Mouse (Mus musculus): ENCODE data around the gene Ezh1.
A peak's percentile ranks its signal among the peaks of the same experiment; 100 is the strongest.

Gene Ezh1

GRCm38 (mm10) chr11:101226065-101226701 is at the start of gene Ezh1:
Gene Ezh1, minus strand, starts transcription at chr11:101226463.
- peak; percentile 94 for DNase-seq (ENCODE audit: low read depth, low spot score)

- DNase-seq (ENCODE audit: low read depth, low spot score) = no peak
Measured at GRCm38 (mm10) chr11:101275309-101275708, 49.0 kb upstream of the Ezh1 start.

- no peak for DNase-seq (ENCODE audit: low read depth, low spot score)
Measured at GRCm38 (mm10) chr11:101272446-101272845, 46.2 kb upstream of the Ezh1 start.

GRCm38 (mm10) chr11:101269577-101270116 is 43.4 kb upstream of the Ezh1 start:
- DNase-seq (ENCODE audit: low read depth, low spot score) = no peak

GRCm38 (mm10) chr11:101265906-101266305 is 39.6 kb upstream of the Ezh1 start:
- no peak for DNase-seq (ENCODE audit: low read depth, low spot score)

GRCm38 (mm10) chr11:101264954-101265471 is 38.8 kb upstream of the Ezh1 start:
- no peak for DNase-seq (ENCODE audit: low read depth, low spot score)

- DNase-seq (ENCODE audit: low read depth, low spot score) = no peak
Measured at GRCm38 (mm10) chr11:101263989-101264280, 37.7 kb upstream of the Ezh1 start.

- no peak for DNase-seq (ENCODE audit: low read depth, low spot score)
Measured at GRCm38 (mm10) chr11:101263138-101263988, 37.1 kb upstream of the Ezh1 start.

GRCm38 (mm10) chr11:101262272-101262967 is 36.2 kb upstream of the Ezh1 start:
- DNase-seq (ENCODE audit: low read depth, low spot score) = peak; percentile 11

GRCm38 (mm10) chr11:101260826-101261380 is 34.6 kb upstream of the Ezh1 start:
- DNase-seq (ENCODE audit: low read depth, low spot score) = peak; percentile 21

- peak; percentile 41 for DNase-seq (ENCODE audit: low read depth, low spot score)
Measured at GRCm38 (mm10) chr11:101259948-101260825, 33.9 kb upstream of the Ezh1 start, which contains the start of gene Wnk4. Gene Wnk4, plus strand, starts transcription at chr11:101260567.

GRCm38 (mm10) chr11:101259261-101259712 is 33.0 kb upstream of the Ezh1 start:
- no peak for DNase-seq (ENCODE audit: low read depth, low spot score)

GRCm38 (mm10) chr11:101255826-101256775 is 29.8 kb upstream of the Ezh1 start:
- no peak for DNase-seq (ENCODE audit: low read depth, low spot score)

- peak; percentile 88 for DNase-seq (ENCODE audit: low read depth, low spot score)
Measured at GRCm38 (mm10) chr11:101253613-101254389, 27.5 kb upstream of the Ezh1 start, which contains the start of gene Vps25. Gene Vps25, plus strand, starts transcription at chr11:101253707.

GRCm38 (mm10) chr11:101252941-101253340 is 26.7 kb upstream of the Ezh1 start:
- DNase-seq (ENCODE audit: low read depth, low spot score) = no peak

GRCm38 (mm10) chr11:101251031-101251430 is 24.8 kb upstream of the Ezh1 start:
- no peak for DNase-seq (ENCODE audit: low read depth, low spot score)

GRCm38 (mm10) chr11:101248258-101248994 is 22.2 kb upstream of the Ezh1 start:
- peak; percentile 67 for DNase-seq (ENCODE audit: low read depth, low spot score)
